Mouse (Mus musculus) kidney, adult 2 months (tissue): Measurements from ENCODE around the gene Slc35e3. TPM values are rescaled to one million over a fixed set of nuclear protein-coding genes. Genes with fewer than 3 reads are reported as not detected.
"Not testable (repeated sequence)": the region's sequence is repeated elsewhere in the genome, so short reads cannot be mapped to it uniquely, and the experiment has no call there.

Experiments used
- DNase-seq: peaks from one replicate; pipeline ENCODE4 v3.0.0; 2021
- H3K27ac ChIP-seq: fragments of 200-500 bp; 2 replicates; pipeline ENCODE4 v1.5.1; 2012; ENCODE audit warnings: low read depth, low read length, control low read depth, inconsistent platforms; ENCODE audit not compliant: insufficient read depth
- H3K27me3 ChIP-seq: fragments of 200-500 bp; replicated peaks from 2 replicates; pipeline ENCODE4 v1.6.1; 2012; ENCODE audit warnings: mild to moderate bottlenecking, moderate library complexity, low read length, inconsistent platforms; ENCODE audit not compliant: control insufficient read depth, insufficient read depth
- H3K36me3 ChIP-seq: fragments of 200-500 bp; 2 replicates; pipeline ENCODE4 v1.6.1; 2012; ENCODE audit warnings: mild to moderate bottlenecking, moderate library complexity, low read length, inconsistent platforms; ENCODE audit not compliant: control insufficient read depth, insufficient read depth
- H3K4me1 ChIP-seq: fragments of 200-500 bp; 2 replicates; pipeline ENCODE4 v1.6.1; 2011; ENCODE audit warnings: low read length; ENCODE audit not compliant: control insufficient read depth, insufficient read depth
- H3K4me3 ChIP-seq: fragments of 200-500 bp; 2 replicates; pipeline ENCODE4 v1.5.1; 2011; ENCODE audit warnings: mild to moderate bottlenecking, low read depth, low read length, control low read depth; ENCODE audit not compliant: insufficient read depth
- CTCF ChIP-seq: fragments of 200-500 bp; conservative IDR thresholded peaks from 2 replicates; pipeline ENCODE4 v1.5.1; 2011; ENCODE audit warnings: low read depth, mild to moderate bottlenecking, control low read depth, low read length, moderate library complexity, mixed read lengths; ENCODE audit not compliant: insufficient read depth, insufficient read length
- POLR2A ChIP-seq: fragments of 200-500 bp; IDR thresholded peaks from one replicate; pipeline ENCODE4 v1.6.1; 2011; ENCODE audit warnings: low read depth, low read length, control low read depth
- WGBS: fragments of 180-500 bp; shearing (Covaris S2); methylation state at CpG from one replicate; pipeline ENCODE4 v1.1.7; 2018; 5-methylcytosine and 5-hydroxymethylcytosine counted together
- polyA plus RNA-seq: library from polyadenylated mRNA; depleted of rRNA; stranded (reverse); fragments of >200 nt; gene quantifications from 2 replicates; pipeline ENCODE4 v1.2.3, GENCODE M21; 2012

Slc35e3 gene
- polyA plus RNA-seq, 1 experiment: 37.1 TPM

DNA sequence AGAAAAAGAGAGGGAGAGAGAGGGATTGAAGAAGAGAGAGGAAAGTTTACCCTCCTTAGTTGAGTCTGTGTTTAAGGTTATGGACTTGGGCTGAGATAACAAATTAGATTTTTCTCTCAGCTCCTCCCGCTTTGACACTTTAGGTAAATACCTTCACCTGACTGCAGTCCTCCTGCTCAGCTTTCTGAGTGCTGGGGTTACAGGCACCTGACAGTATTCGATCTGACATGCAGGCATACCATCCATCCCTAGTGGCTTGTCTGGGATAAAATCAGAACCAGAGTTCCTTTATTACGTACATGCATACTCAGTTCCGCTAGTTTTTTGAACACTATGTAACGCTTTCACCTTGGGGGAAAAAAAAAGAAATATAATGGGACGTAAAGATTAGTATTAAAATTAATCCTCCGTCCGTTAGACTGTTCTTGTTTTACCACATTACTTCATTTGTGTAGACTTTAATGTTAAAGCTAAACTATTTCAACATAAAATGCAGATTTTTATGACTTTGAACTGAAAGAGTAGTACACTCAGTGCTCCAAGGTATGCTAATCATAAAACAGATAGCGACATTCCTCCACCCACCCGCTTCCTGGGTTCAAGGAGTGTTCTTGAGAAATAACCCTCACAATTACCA, 3.0 kb upstream of the Slc35e3 start:
- TF ChIP-seq POLR2A: no peak
- Histone ChIP-seq H3K4me3 (no peak overlapping the region), H3K36me3 (0 out of 2 replicates have a peak, but pooled peaks cover 1% of the 10 kb centered on the region), H3K4me1 (peaks cover 11% of the 10 kb centered on the region), H3K27ac (peak overlapping the region; percentile 87), H3K27me3 (no peaks in the 10 kb centered on the region)
- WGBS: 94% methylated on average over 10 of the region's 10 CpGs
- DNase-seq: no peak

DNA sequence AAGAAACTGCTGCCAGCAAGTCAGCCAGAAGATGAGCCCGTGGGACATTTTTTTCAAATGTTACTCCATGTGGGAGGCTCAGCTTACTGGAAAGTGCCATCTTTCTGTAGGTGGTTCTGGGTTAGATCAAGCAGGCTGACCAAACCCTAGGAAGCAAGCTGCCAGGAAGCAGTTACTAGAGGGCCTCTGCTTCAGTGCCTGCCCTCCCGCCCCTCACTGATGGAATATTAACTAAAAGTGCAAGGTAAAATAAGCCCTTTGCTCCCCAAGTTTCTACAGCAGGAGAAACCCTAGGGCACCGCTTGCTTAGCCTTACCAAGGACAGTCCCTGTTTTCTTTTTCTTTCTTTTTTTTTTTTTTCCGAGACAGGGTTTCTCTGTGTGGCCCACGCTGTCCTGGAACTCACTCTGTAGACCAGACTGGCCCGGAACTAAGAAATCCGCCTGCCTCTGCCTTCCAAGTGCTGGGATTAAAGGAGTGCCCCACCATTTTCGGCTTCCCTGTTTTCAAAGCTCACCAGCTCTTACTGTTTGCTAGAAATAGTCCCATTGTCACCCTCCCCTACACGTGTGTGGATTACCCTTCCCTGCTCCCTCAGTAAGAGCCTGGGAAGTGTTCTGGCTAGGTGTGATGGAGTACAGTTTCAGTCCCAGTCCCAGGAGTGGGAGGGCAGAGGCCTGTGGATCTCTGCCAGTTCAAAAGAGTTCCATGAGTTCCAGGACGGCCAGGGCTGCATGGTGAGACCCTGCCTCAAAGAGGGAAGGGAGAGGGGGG, 2.3 kb upstream of the Slc35e3 start:
- H3K36me3 ChIP-seq: 0 out of 2 replicates have a peak, but pooled peaks cover 1% of the 10 kb centered on the region
- DNase-seq: peak; percentile 89
- 65% methylated on average over 10 of the region's 10 CpGs for WGBS
- TF ChIP-seq CTCF (no peak), POLR2A (no peak)
- H3K27me3 ChIP-seq: no peaks in the 10 kb centered on the region
- no peak overlapping the region for H3K4me3 ChIP-seq
- H3K27ac ChIP-seq: peak overlapping the region; percentile 87
- H3K4me1 ChIP-seq: peaks cover 16% of the 10 kb centered on the region

DNA sequence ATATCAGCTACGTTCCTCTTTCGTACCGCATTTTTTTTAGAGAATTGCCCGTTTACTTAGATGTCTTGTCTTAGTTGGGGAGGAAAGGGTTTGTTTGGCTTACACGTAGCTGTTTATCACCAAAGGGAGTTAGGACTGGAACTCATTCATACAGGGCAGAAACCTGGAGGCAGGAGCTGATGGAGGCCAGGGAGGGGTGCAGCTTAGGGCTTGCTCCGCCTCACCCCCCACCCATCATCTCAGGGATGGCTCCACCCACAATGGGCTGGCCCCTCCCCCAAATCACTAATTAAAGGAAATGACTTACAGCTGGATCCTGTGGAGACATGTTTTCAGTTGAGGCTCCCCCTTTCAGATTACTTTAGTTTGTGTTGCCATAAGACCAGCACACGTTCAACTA, 1.5 kb upstream of the Slc35e3 start:
- no peaks in the 10 kb centered on the region for H3K27me3 ChIP-seq
- H3K27ac ChIP-seq: peak overlapping the region; percentile 42; the same call in 1 of the 2 replicates
- H3K4me3 ChIP-seq: no peak overlapping the region
- H3K36me3 ChIP-seq: 0 out of 2 replicates have a peak, but pooled peaks cover 1% of the 10 kb centered on the region
- no peak for TF ChIP-seq CTCF
- no peak for TF ChIP-seq POLR2A
- 92% methylated on average over 7 of the region's 7 CpGs for WGBS
- H3K4me1 ChIP-seq: peaks cover 16% of the 10 kb centered on the region
- no peak for DNase-seq

DNA sequence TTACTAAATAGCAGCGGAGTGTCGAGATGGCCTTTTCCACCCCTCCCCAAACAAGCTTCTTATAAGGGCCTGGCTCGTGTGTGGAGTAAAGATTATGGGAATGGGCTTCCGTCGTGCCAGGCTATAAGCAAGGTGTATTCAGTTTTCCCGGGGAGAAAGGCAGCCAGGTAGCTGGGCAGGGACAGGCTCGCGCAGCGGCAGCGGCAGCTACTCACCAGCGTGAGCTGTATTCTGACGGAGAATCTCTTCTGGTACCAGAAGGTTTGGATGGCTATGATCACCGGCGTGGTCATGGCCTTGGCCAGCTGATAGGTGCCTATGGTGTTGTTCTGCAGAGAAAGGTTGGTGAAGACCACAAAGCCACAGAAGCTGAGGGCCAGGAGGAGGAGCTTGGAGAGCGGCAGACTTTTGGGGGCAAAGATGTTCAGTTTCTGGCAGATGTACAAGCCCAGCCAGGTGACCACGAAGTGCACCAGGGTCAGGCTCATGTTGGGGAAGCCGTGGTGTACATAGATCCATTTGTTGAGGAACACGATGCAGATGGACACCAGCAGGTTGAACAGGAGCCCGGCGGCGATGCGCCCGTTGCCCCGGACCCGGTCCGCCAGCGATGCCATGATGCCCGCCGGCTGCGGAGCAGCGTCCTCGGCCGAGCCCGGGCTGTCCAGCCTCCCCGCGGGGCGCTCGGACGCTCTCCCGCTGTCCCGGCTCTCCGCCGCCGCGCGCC, 432 bp downstream of the Slc35e3 start:
- H3K27me3 ChIP-seq, H3K36me3 ChIP-seq: not testable (repeated sequence)
- peak; percentile 36 for DNase-seq
- H3K27ac ChIP-seq: peak overlapping the region; percentile 65
- peak overlapping the region; percentile 94 for H3K4me3 ChIP-seq
- WGBS: 4% methylated on average over 22 of the region's 46 CpGs
- peaks cover 21% of the 10 kb centered on the region for H3K4me1 ChIP-seq

DNA sequence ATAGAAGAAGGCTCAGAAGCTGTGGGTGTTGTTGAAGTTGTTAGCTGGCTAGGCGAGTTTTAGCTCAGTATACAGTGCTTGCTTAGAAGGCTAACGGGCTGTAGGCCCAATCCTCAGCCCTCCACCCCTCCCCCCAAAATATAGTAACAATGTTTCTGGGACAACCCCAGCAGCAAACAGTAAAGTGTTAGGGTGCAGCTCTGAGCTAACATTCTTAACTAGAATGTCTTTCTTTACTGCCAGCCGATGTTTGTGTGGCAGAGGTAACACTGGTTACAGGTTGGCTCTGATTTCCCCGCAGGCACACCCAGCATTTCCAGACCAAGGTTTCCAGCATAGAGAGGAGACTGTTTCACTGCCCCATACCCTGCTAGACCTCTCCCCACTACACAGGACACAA, 2.2 kb downstream of the Slc35e3 start:
- peaks cover 19% of the 10 kb centered on the region for H3K4me1 ChIP-seq
- H3K4me3 ChIP-seq: peak overlapping the region; percentile 9; the same call in 1 of the 2 replicates

DNA sequence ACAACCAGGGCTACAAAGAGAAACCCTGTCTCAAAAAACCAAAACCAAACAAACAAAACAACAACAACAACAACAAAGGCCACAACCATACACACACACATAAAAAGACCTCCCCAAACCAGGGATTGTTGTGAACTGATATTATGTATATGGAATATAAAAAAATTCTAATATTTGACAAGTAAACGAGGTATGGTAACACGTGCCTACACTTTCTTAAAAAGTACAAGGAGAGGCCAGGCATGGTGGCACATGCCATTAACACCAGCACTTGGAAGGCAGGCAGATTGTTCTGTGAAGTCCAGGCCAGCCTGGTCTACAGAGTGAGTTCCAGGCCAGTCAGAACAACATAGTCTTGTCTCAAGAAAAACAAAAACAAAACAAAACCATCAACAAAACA, 3.0 kb downstream of the Slc35e3 start:
- H3K27ac ChIP-seq: no peak overlapping the region
- H3K4me1 ChIP-seq: peaks cover 16% of the 10 kb centered on the region
- H3K4me3 ChIP-seq: no peak overlapping the region
- DNase-seq: no peak
- WGBS: 89% methylated on average over 2 of the region's 2 CpGs
- no peak for TF ChIP-seq POLR2A
- TF ChIP-seq CTCF: no peak
- H3K27me3 ChIP-seq: no peaks in the 10 kb centered on the region
- H3K36me3 ChIP-seq: no peaks in the 10 kb centered on the region

More for the DNA sequence above, 2.2 kb downstream of the Slc35e3 start:
- TF ChIP-seq POLR2A (no peak), CTCF (no peak)
- 70% methylated on average over 4 of the region's 4 CpGs for WGBS
- no peaks in the 10 kb centered on the region for H3K36me3 ChIP-seq
- H3K27ac ChIP-seq: peak overlapping the region; percentile 18
- no peaks in the 10 kb centered on the region for H3K27me3 ChIP-seq
- no peak for DNase-seq

DNA sequence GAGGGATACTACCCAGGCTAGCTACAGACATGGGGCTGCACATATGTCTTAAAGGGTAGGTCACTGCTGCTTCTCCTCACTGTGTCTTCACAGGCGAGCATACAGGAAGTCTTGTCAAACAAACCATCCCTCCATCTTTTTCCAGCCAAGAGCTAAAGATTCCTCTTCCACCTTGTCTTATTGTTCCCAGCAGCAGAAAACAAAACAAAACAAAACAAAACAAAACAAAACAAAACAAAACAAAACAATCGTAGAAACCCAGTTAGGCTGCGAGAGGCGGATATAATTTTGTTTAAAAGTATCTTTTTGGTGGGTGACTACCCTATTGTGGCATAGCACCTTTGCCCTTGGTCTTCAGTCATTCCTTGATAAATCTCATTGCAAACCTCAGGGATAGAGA, 3.5 kb downstream of the Slc35e3 start:
- H3K27ac ChIP-seq: no peak overlapping the region
- no peak overlapping the region for H3K4me3 ChIP-seq
- WGBS: 92% methylated on average over 4 of the region's 4 CpGs
- H3K27me3 ChIP-seq: no peaks in the 10 kb centered on the region
- DNase-seq: no peak
- H3K4me1 ChIP-seq: peaks cover 13% of the 10 kb centered on the region; the same call in 1 of the 2 replicates
- H3K36me3 ChIP-seq: no peaks in the 10 kb centered on the region
- no peak for TF ChIP-seq POLR2A
- TF ChIP-seq CTCF: no peak
